9 mouse cellular contexts compared by ENCODE assay signal in genomic region chr8:77491231-77491923, GRCm38 (mm10). TPM values are rescaled to one million over a fixed set of nuclear protein-coding genes. Genes with fewer than 3 reads are reported as not detected.
DNase-seq lines count a peak whose midpoint lies in the region; ATAC-seq and TF ChIP-seq lines count a peak whose summit lies in the region.
"Had no signal": no experiment of that assay in that cellular context is flagged by ENCODE, and none has a peak within 500 bp of the region (broad histone marks: within the 10 kb centered on the region; RNA-seq: fewer than 3 reads in every experiment).

No protein-coding gene starts in this region.

- ATAC-seq in embryonic facial prominence, embryonic 11.5 days (replicated peaks; ENCODE audit: insufficient number of reproducible peaks, low FRiP score, low TSS enrichment, low read depth) = peak; percentile 41; the same call in 1 of the 2 replicates
- ATAC-seq in kidney, embryonic 14.5 days (ENCODE audit: low FRiP score, low TSS enrichment) = 0 out of 2 replicates have a peak, but pooled peaks have one; percentile 26
- peak; percentile 70; the same call in 1 of the 2 replicates for ATAC-seq in embryonic facial prominence, embryonic 12.5 days (ENCODE audit: insufficient number of reproducible peaks, insufficient read depth, low FRiP score, low TSS enrichment)
- peak; percentile 94 for ATAC-seq in liver, embryonic 14.5 days (ENCODE audit: insufficient read depth)

- H3K4me3 ChIP-seq in embryonic facial prominence, embryonic 11.5 days (ENCODE audit: low read depth, low read length) = no peak overlapping the region
- no peak overlapping the region for H3K4me3 ChIP-seq in embryonic facial prominence, embryonic 10.5 days
- H3K4me3 ChIP-seq in kidney, embryonic 14.5 days (ENCODE audit: low read length) = no peak overlapping the region
- H3K4me3 ChIP-seq in kidney, adult 2 months (ENCODE audit: insufficient read depth, low read depth, low read length) = no peak overlapping the region
- H3K4me3 ChIP-seq in embryonic facial prominence, embryonic 12.5 days = no peak overlapping the region
- no peak overlapping the region; a peak in 1 of 4 replicates for H3K4me3 ChIP-seq in liver, embryonic 14.5 days (ENCODE audit: insufficient read depth in 1 of 2, low read depth in 2 of 2, low read length in 2 of 2)

- H3K9me3 ChIP-seq in embryonic facial prominence, embryonic 11.5 days (replicated peaks; ENCODE audit: control insufficient read depth, low read length) = no peaks in the 10 kb centered on the region
- no peaks in the 10 kb centered on the region for H3K9me3 ChIP-seq in embryonic facial prominence, embryonic 10.5 days
- no peaks in the 10 kb centered on the region for H3K9me3 ChIP-seq in kidney, embryonic 14.5 days (ENCODE audit: control insufficient read depth, low read length)
- no peaks in the 10 kb centered on the region for H3K9me3 ChIP-seq in embryonic facial prominence, embryonic 12.5 days
- H3K9me3 ChIP-seq in liver, embryonic 14.5 days (ENCODE audit: control insufficient read depth, low read length) = no peaks in the 10 kb centered on the region

- no peaks in the 10 kb centered on the region for H3K27me3 ChIP-seq in embryonic facial prominence, embryonic 11.5 days (ENCODE audit: control insufficient read depth, insufficient read depth, low read length)
- no peaks in the 10 kb centered on the region for H3K27me3 ChIP-seq in embryonic facial prominence, embryonic 10.5 days (replicated peaks; ENCODE audit: low read depth, poor library complexity, severe bottlenecking)
- H3K27me3 ChIP-seq in kidney, embryonic 14.5 days (ENCODE audit: control insufficient read depth, insufficient read depth, low read length) = no peaks in the 10 kb centered on the region
- H3K27me3 ChIP-seq in kidney, adult 2 months (replicated peaks; ENCODE audit: control insufficient read depth, insufficient read depth, low read length) = no peaks in the 10 kb centered on the region
- no peaks in the 10 kb centered on the region for H3K27me3 ChIP-seq in embryonic facial prominence, embryonic 12.5 days
- no peaks in the 10 kb centered on the region for H3K27me3 ChIP-seq in liver, embryonic 14.5 days (ENCODE audit: control insufficient read depth, insufficient read depth, low read length)

- 89% methylated on average over 10 of the region's 10 CpGs for WGBS in embryonic facial prominence, embryonic 11.5 days
- 91% methylated on average over 10 of the region's 10 CpGs for WGBS in embryonic facial prominence, embryonic 10.5 days
- WGBS in kidney, embryonic 14.5 days = 93% methylated on average over 10 of the region's 10 CpGs
- 91% methylated on average over 10 of the region's 10 CpGs for WGBS in kidney, adult 2 months
- WGBS in embryonic facial prominence, embryonic 12.5 days = 93% methylated on average over 10 of the region's 10 CpGs
- 45% methylated on average over 10 of the region's 10 CpGs for WGBS in liver, embryonic 14.5 days (ENCODE audit: insufficient replicate concordance)

- no peak for DNase-seq in embryonic facial prominence, embryonic 11.5 days (ENCODE audit: low spot score)
- no peak for DNase-seq in embryonic facial prominence, embryonic 10.5 days (ENCODE audit: low spot score)
- no peak for DNase-seq in kidney, adult 2 months
- peak in 2 of 3 experiments; percentile 47 to 48 for DNase-seq in liver, embryonic 14.5 days (ENCODE audit: low read depth in 3 of 3, low spot score in 3 of 3)
- no peak for DNase-seq in right cerebral cortex, adult 18-20 months
- no peak for DNase-seq in ovary, postnatal 36 days (ENCODE audit: low spot score)
- DNase-seq: lung, adult 18-20 months had no signal

- TF ChIP-seq POLR2A in kidney, adult 2 months (IDR thresholded peaks at IDR 0.05; ENCODE audit: low read depth, low read length) = no peak

- H3K4me1 ChIP-seq in embryonic facial prominence, embryonic 11.5 days (ENCODE audit: control insufficient read depth, insufficient read depth, low read length) = no peaks in the 10 kb centered on the region
- peaks cover 34% of the 10 kb centered on the region for H3K4me1 ChIP-seq in embryonic facial prominence, embryonic 10.5 days
- peaks cover 37% of the 10 kb centered on the region for H3K4me1 ChIP-seq in kidney, embryonic 14.5 days (ENCODE audit: control insufficient read depth, insufficient read depth, low read length)
- peaks cover 30% of the 10 kb centered on the region; the same call in 1 of the 2 replicates for H3K4me1 ChIP-seq in kidney, adult 2 months (ENCODE audit: control insufficient read depth, insufficient read depth, low read length)
- H3K4me1 ChIP-seq in embryonic facial prominence, embryonic 12.5 days = peaks cover 18% of the 10 kb centered on the region
- H3K4me1 ChIP-seq in liver, embryonic 14.5 days (replicated peaks; ENCODE audit: control insufficient read depth in 2 of 2, insufficient read depth in 2 of 2, low read length in 1 of 2) = peaks cover 35 to 53% of the 10 kb centered on the region in 2 experiments

- H3K9ac ChIP-seq in embryonic facial prominence, embryonic 11.5 days (replicated peaks; ENCODE audit: low read length) = no peak overlapping the region
- H3K9ac ChIP-seq in kidney, embryonic 14.5 days (ENCODE audit: low read depth, low read length) = no peak overlapping the region
- H3K9ac ChIP-seq in embryonic facial prominence, embryonic 12.5 days = no peak overlapping the region
- no peak overlapping the region; the same call in 1 of the 2 replicates for H3K9ac ChIP-seq in liver, embryonic 14.5 days (replicated peaks)

- TF ChIP-seq CTCF in kidney, adult 2 months (conservative IDR thresholded peaks at IDR 0.05; ENCODE audit: insufficient read depth, insufficient read length, low read depth, low read length) = no peak
- no peak for TF ChIP-seq CTCF in liver, embryonic 14.5 days (IDR thresholded peaks at IDR 0.05; ENCODE audit: low read depth)

- H3K27ac ChIP-seq in embryonic facial prominence, embryonic 11.5 days (replicated peaks; ENCODE audit: low read depth, low read length) = no peak overlapping the region
- no peak overlapping the region for H3K27ac ChIP-seq in embryonic facial prominence, embryonic 10.5 days (replicated peaks)
- peak overlapping the region; percentile 17; the same call in 1 of the 2 replicates for H3K27ac ChIP-seq in kidney, embryonic 14.5 days (ENCODE audit: low read depth, low read length)
- no peak overlapping the region for H3K27ac ChIP-seq in kidney, adult 2 months (ENCODE audit: insufficient read depth, low read depth, low read length)
- H3K27ac ChIP-seq in embryonic facial prominence, embryonic 12.5 days = no peak overlapping the region
- H3K27ac ChIP-seq in liver, embryonic 14.5 days = peak overlapping the region; percentile 2

- no peak overlapping the region for H3K4me2 ChIP-seq in embryonic facial prominence, embryonic 11.5 days (ENCODE audit: low read depth, low read length)
- H3K4me2 ChIP-seq in kidney, embryonic 14.5 days (replicated peaks; ENCODE audit: low read depth, low read length) = no peak overlapping the region
- no peak overlapping the region for H3K4me2 ChIP-seq in embryonic facial prominence, embryonic 12.5 days (replicated peaks)
- peak overlapping the region; percentile 49 for H3K4me2 ChIP-seq in liver, embryonic 14.5 days (ENCODE audit: low read depth)

- TF ChIP-seq EP300 in liver, embryonic 14.5 days (IDR thresholded peaks at IDR 0.05; ENCODE audit: low read depth) = peak; percentile 50; the same call in 1 of the 2 replicates

- no peaks in the 10 kb centered on the region for H3K36me3 ChIP-seq in embryonic facial prominence, embryonic 11.5 days (replicated peaks; ENCODE audit: control insufficient read depth, insufficient read depth, low read depth, low read length)
- H3K36me3 ChIP-seq in embryonic facial prominence, embryonic 10.5 days (replicated peaks) = no peaks in the 10 kb centered on the region
- no peaks in the 10 kb centered on the region for H3K36me3 ChIP-seq in kidney, embryonic 14.5 days (ENCODE audit: control insufficient read depth, insufficient read depth, low read length)
- H3K36me3 ChIP-seq in kidney, adult 2 months (ENCODE audit: control insufficient read depth, insufficient read depth, low read length) = no peaks in the 10 kb centered on the region
- no peaks in the 10 kb centered on the region for H3K36me3 ChIP-seq in embryonic facial prominence, embryonic 12.5 days
- H3K36me3 ChIP-seq in liver, embryonic 14.5 days (replicated peaks; ENCODE audit: control insufficient read depth, insufficient read depth, low read depth) = no peaks in the 10 kb centered on the region

RNA-seq across cellular contexts. Expression of gene Arhgap10, which starts 26.4 kb away (rescaled TPM):
- polyA plus RNA-seq in embryonic facial prominence, embryonic 11.5 days (2014; fragmentation: Nextera tagmentation; extraction: Ambion mirVana) = 23.0 and 26.3 TPM in 2 replicates
- polyA plus RNA-seq in embryonic facial prominence, embryonic 10.5 days (2016; fragmentation: Nextera tagmentation; extraction: Ambion mirVana) = 25.5 and 26.1 TPM in 2 replicates
- 21.8 and 29.4 TPM in 2 replicates for polyA plus RNA-seq in kidney, embryonic 14.5 days (2014; fragmentation: Nextera tagmentation; extraction: Ambion mirVana)
- polyA plus RNA-seq in kidney, adult 2 months (2012; rRNA removed) = 26.9 and 28.0 TPM in 2 replicates
- 24.3 and 24.8 TPM in 2 replicates for polyA plus RNA-seq in embryonic facial prominence, embryonic 12.5 days (2016; fragmentation: Nextera tagmentation; extraction: Ambion mirVana)
- polyA plus RNA-seq in liver, embryonic 14.5 days (2012; rRNA removed) = 3.1 and 4.6 TPM in 2 replicates
- 4.6 and 6.1 TPM in 2 replicates for polyA plus RNA-seq in liver, embryonic 14.5 days (2014; fragmentation: Nextera tagmentation; extraction: Ambion mirVana)

RNA-seq across cellular contexts. Expression of gene Prmt9, which starts 57.8 kb away (rescaled TPM):
- polyA plus RNA-seq in embryonic facial prominence, embryonic 11.5 days (2014; fragmentation: Nextera tagmentation; extraction: Ambion mirVana) = 22.9 and 26.0 TPM in 2 replicates
- polyA plus RNA-seq in embryonic facial prominence, embryonic 10.5 days (2016; fragmentation: Nextera tagmentation; extraction: Ambion mirVana) = 19.9 and 21.6 TPM in 2 replicates
- polyA plus RNA-seq in kidney, embryonic 14.5 days (2014; fragmentation: Nextera tagmentation; extraction: Ambion mirVana) = 16.7 and 21.4 TPM in 2 replicates
- 8.0 and 8.2 TPM in 2 replicates for polyA plus RNA-seq in kidney, adult 2 months (2012; rRNA removed)
- 25.0 and 25.7 TPM in 2 replicates for polyA plus RNA-seq in embryonic facial prominence, embryonic 12.5 days (2016; fragmentation: Nextera tagmentation; extraction: Ambion mirVana)
- 3.2 and 4.7 TPM in 2 replicates for polyA plus RNA-seq in liver, embryonic 14.5 days (2012; rRNA removed)
- polyA plus RNA-seq in liver, embryonic 14.5 days (2014; fragmentation: Nextera tagmentation; extraction: Ambion mirVana) = 8.1 and 10.0 TPM in 2 replicates

Comparison
In these comparisons a context has a peak if more than half of its experiments do, and no peak if none do; other contexts are left out.
1. H3K27ac ChIP-seq: peak in kidney, embryonic 14.5 days (single experiment) and liver, embryonic 14.5 days (single experiment); none in embryonic facial prominence, embryonic 11.5 days (single experiment), embryonic facial prominence, embryonic 10.5 days (single experiment), kidney, adult 2 months (single experiment) and embryonic facial prominence, embryonic 12.5 days (single experiment).
2. ATAC-seq: peak in every context shown above with its lines; median percentile 94 in liver, embryonic 14.5 days; 70 in embryonic facial prominence, embryonic 12.5 days; 41 in embryonic facial prominence, embryonic 11.5 days; 26 in kidney, embryonic 14.5 days.
3. DNase-seq: peak in liver, embryonic 14.5 days (2 of 3); none in embryonic facial prominence, embryonic 11.5 days (single experiment), embryonic facial prominence, embryonic 10.5 days (single experiment), kidney, adult 2 months (single experiment), right cerebral cortex, adult 18-20 months (single experiment) and ovary, postnatal 36 days (single experiment).